Mouse (Mus musculus) G1E (cell line): Measurements from ENCODE around the gene Krt80. TPM values are rescaled to one million over a fixed set of nuclear protein-coding genes. Genes with fewer than 3 reads are reported as not detected.

Experiments used
- ATAC-seq: 2 replicates; pipeline ENCODE4 v1.8.0; 2016; ENCODE audit warnings: mild to moderate bottlenecking; ENCODE audit not compliant: insufficient number of reproducible peaks, poor library complexity, low FRiP score, severe bottlenecking; ENCODE audit errors: extremely low read depth
- DNase-seq: peaks from one replicate; pipeline ENCODE4 v3.0.0; 2012; ENCODE audit warnings: low spot score
- H3K27me3 ChIP-seq: 2 replicates; pipeline ENCODE4 v1.6.1; 2012; ENCODE audit warnings: mild to moderate bottlenecking, low read length, inconsistent platforms; ENCODE audit not compliant: insufficient read depth
- H3K36me3 ChIP-seq: replicated peaks from 2 replicates; pipeline ENCODE3; 2012; ENCODE audit warnings: mild to moderate bottlenecking, inconsistent platforms
- H3K4me1 ChIP-seq: 2 replicates; pipeline ENCODE4 v1.6.1; 2012; ENCODE audit warnings: low read depth, low read length, inconsistent platforms, mixed read lengths; ENCODE audit not compliant: insufficient read depth
- H3K4me3 ChIP-seq: 2 replicates; pipeline ENCODE4 v1.5.1; 2012; ENCODE audit warnings: low read depth, mild to moderate bottlenecking, inconsistent platforms, low read length, moderate library complexity, mixed read lengths
- H3K9me3 ChIP-seq: replicated peaks from 2 replicates; pipeline ENCODE4 v1.6.1; 2012; ENCODE audit warnings: inconsistent platforms
- CTCF ChIP-seq: IDR thresholded peaks from 2 replicates; pipeline ENCODE4 v1.5.1; 2012; ENCODE audit warnings: low read depth, low read length, inconsistent platforms, mixed read lengths
- GATA1 ChIP-seq: IDR thresholded peaks from 2 replicates; pipeline ENCODE4 v1.6.1; 2012; ENCODE audit warnings: borderline replicate concordance, low read length, inconsistent platforms, mixed read lengths
- GATA2 ChIP-seq: IDR thresholded peaks from 2 replicates; pipeline ENCODE4 v1.6.1; 2012; ENCODE audit warnings: low read depth, low read length, inconsistent platforms, borderline replicate concordance
- POLR2AphosphoS5 ChIP-seq: IDR thresholded peaks from 2 replicates; pipeline ENCODE4 v1.6.1; 2012; ENCODE audit warnings: low read depth, low read length, inconsistent platforms; ENCODE audit not compliant: insufficient replicate concordance
- TAL1 ChIP-seq: conservative IDR thresholded peaks from 2 replicates; pipeline ENCODE4 v1.6.1; 2012; ENCODE audit warnings: low read depth, low read length, inconsistent platforms, mixed read lengths
- polyA plus RNA-seq: library from polyadenylated mRNA; stranded (reverse); fragments of >175 nt; gene quantifications from 2 replicates; pipeline ENCODE4 v1.2.3, GENCODE M21; 2012
- total RNA-seq, 2 experiments: library from RNA; stranded (forward) in 1 of 2; stranded (reverse) in 1 of 2; fragments of 200-1000 nt in 1 of 2; fragments of >200 nt in 1 of 2; fragmentation: Nextera tagmentation in 1 of 2; gene quantifications; 2 replicates each; pipeline ENCODE4 v1.2.3; 2014 to 2017

The Krt80 gene
- total and polyA plus RNA-seq, 3 experiments: 0.11 TPM; not detected in 2

- H3K36me3 ChIP-seq: no peaks in the 10 kb centered on the region
- H3K9me3 ChIP-seq: peaks cover 31% of the 10 kb centered on the region
- DNase-seq: no peak
- no peak for ATAC-seq
- H3K27me3 ChIP-seq: 0 out of 2 replicates have a peak, but pooled peaks cover 2% of the 10 kb centered on the region
- TF ChIP-seq TAL1 (no peak), GATA2 (no peak), GATA1 (no peak), POLR2AphosphoS5 (no peak), CTCF (no peak)
- peak overlapping the region; percentile 45; the same call in 1 of the 2 replicates for H3K4me3 ChIP-seq
- peaks cover 43% of the 10 kb centered on the region for H3K4me1 ChIP-seq
Observed at GRCm38 (mm10) chr15:101316913-101317813, 52.8 kb downstream of the Krt80 start.

GRCm38 (mm10) chr15:101316279-101316912 is 53.6 kb downstream of the Krt80 start:
- TF ChIP-seq GATA2: no peak
- no peak for TF ChIP-seq GATA1
- no peak for TF ChIP-seq CTCF
- TF ChIP-seq TAL1: no peak
- TF ChIP-seq POLR2AphosphoS5: no peak
- H3K27me3 ChIP-seq: 0 out of 2 replicates have a peak, but pooled peaks cover 2% of the 10 kb centered on the region
- peaks cover 38% of the 10 kb centered on the region for H3K4me1 ChIP-seq
- no peak for DNase-seq
- H3K9me3 ChIP-seq: peaks cover 30% of the 10 kb centered on the region
- H3K36me3 ChIP-seq: no peaks in the 10 kb centered on the region
- no peak for ATAC-seq
- H3K4me3 ChIP-seq: peak overlapping the region; percentile 45; the same call in 1 of the 2 replicates

- peak; percentile 50 for ATAC-seq
- H3K4me3 ChIP-seq: peak overlapping the region; percentile 53; the same call in 1 of the 2 replicates
- H3K27me3 ChIP-seq: 0 out of 2 replicates have a peak, but pooled peaks cover 2% of the 10 kb centered on the region
- peak; percentile 50 for DNase-seq
- peaks cover 33% of the 10 kb centered on the region for H3K4me1 ChIP-seq
- no peaks in the 10 kb centered on the region for H3K36me3 ChIP-seq
- H3K9me3 ChIP-seq: peaks cover 31% of the 10 kb centered on the region
- TF ChIP-seq CTCF: peak; percentile 72
- TF ChIP-seq POLR2AphosphoS5: no peak
Observed at GRCm38 (mm10) chr15:101315832-101316231, 54.1 kb downstream of the Krt80 start.

- Histone ChIP-seq H3K9me3 (peaks cover 29% of the 10 kb centered on the region), H3K4me1 (peaks cover 28% of the 10 kb centered on the region), H3K4me3 (no peak overlapping the region), H3K27me3 (0 out of 2 replicates have a peak, but pooled peaks cover 2% of the 10 kb centered on the region), H3K36me3 (no peaks in the 10 kb centered on the region)
- ATAC-seq (no peak), DNase-seq (no peak)
- no peak for TF ChIP-seq TAL1
- TF ChIP-seq GATA1: no peak
- TF ChIP-seq POLR2AphosphoS5: no peak
- no peak for TF ChIP-seq GATA2
- TF ChIP-seq CTCF: no peak
Observed at GRCm38 (mm10) chr15:101315378-101315777, 54.6 kb downstream of the Krt80 start.

- H3K4me3 ChIP-seq: no peak overlapping the region
- ATAC-seq: no peak
- no peak for TF ChIP-seq CTCF
- no peak for TF ChIP-seq GATA1
- TF ChIP-seq POLR2AphosphoS5: no peak
- TF ChIP-seq TAL1: no peak
- no peak for DNase-seq
- peaks cover 8% of the 10 kb centered on the region for H3K4me1 ChIP-seq
- H3K27me3 ChIP-seq: 0 out of 2 replicates have a peak, but pooled peaks cover 2% of the 10 kb centered on the region
- no peaks in the 10 kb centered on the region for H3K36me3 ChIP-seq
- peaks cover 27% of the 10 kb centered on the region for H3K9me3 ChIP-seq
Observed at GRCm38 (mm10) chr15:101312006-101312405, 58.0 kb downstream of the Krt80 start.

- Histone ChIP-seq H3K36me3 (no peaks in the 10 kb centered on the region), H3K9me3 (peaks cover 25% of the 10 kb centered on the region), H3K27me3 (peaks cover 3% of the 10 kb centered on the region; the same call in 1 of the 2 replicates), H3K4me1 (peaks cover 8% of the 10 kb centered on the region), H3K4me3 (no peak overlapping the region)
- TF ChIP-seq TAL1 (no peak), GATA1 (no peak), POLR2AphosphoS5 (no peak), GATA2 (no peak), CTCF (no peak)
- no peak for DNase-seq
- ATAC-seq: no peak
Observed at GRCm38 (mm10) chr15:101311087-101311770, 58.7 kb downstream of the Krt80 start.
